In genomic region chr10:94706695-94707094, GRCm38 (mm10) we compare ENCODE assay signal across 23 mouse cellular contexts. TPM values are rescaled to one million over a fixed set of nuclear protein-coding genes. Genes with fewer than 3 reads are reported as not detected.
A peak's percentile ranks its signal among the peaks of the same experiment; 100 is the strongest.
DNase-seq lines count a peak whose midpoint lies in the region; ATAC-seq and TF ChIP-seq lines count a peak whose summit lies in the region.
"Had no signal": no experiment of that assay in that cellular context is flagged by ENCODE, and none has a peak within 500 bp of the region (broad histone marks: within the 10 kb centered on the region; RNA-seq: fewer than 3 reads in every experiment).

No protein-coding gene starts in this region.

- intact Hi-C loops in heart, postnatal 10 days (cut with DNase I) = loop anchor here (5.0 kb wide), 1 partner anchor 241 kb away; no protein-coding TSS in a partner anchor

- 89% methylated on average over 2 of the region's 2 CpGs for WGBS in heart, embryonic 11.5 days (ENCODE audit: insufficient replicate concordance)
- WGBS in liver, adult 2 months = 96% methylated on average over 2 of the region's 2 CpGs

- TF ChIP-seq RAD21 in MEL (IDR thresholded peaks at IDR 0.05; ENCODE audit: low read depth, low read length) = no peak

- TF ChIP-seq CTCF in MEL (IDR thresholded peaks at IDR 0.05 in 2 of 3, conservative IDR thresholded peaks at IDR 0.05 in 1 of 3; ENCODE audit: control insufficient read depth in 1 of 3, insufficient read depth in 1 of 3, low read depth in 2 of 3, low read length in 3 of 3, poor library complexity in 1 of 3, severe bottlenecking in 1 of 3) = no peak
- no peak for TF ChIP-seq CTCF in liver, adult 2 months (IDR thresholded peaks at IDR 0.05; ENCODE audit: low read depth, low read length)

- DNase-seq in heart, postnatal 10 days = no peak
- DNase-seq in MEL (ENCODE audit: low read depth, low spot score) = peak; percentile 43
- DNase-seq in liver, adult 2 months (ENCODE audit: extremely low read depth, low read depth, low spot score) = peak; percentile 26
- no peak for DNase-seq in ovary, postnatal 14 days (ENCODE audit: low spot score)
- DNase-seq in gastrocnemius, adult 18-20 months (ENCODE audit: low spot score) = no peak
- DNase-seq: adrenal gland, postnatal 25 days; B cell, adult 2 months; cerebellum, adult 8-10 months; gastrocnemius, postnatal 36 days; kidney, adult 9 months; layer of hippocampus, postnatal 36 days; right cerebral cortex, postnatal 4 days; thymus, postnatal 4 days had no signal

- no peak overlapping the region for H3K4me3 ChIP-seq in heart, embryonic 11.5 days (ENCODE audit: low read depth, low read length)
- H3K4me3 ChIP-seq in MEL (ENCODE audit: control insufficient read depth in 1 of 2, insufficient read depth in 1 of 2, low read depth in 2 of 2, low read length in 2 of 2) = no peak overlapping the region
- no peak overlapping the region for H3K4me3 ChIP-seq in liver, adult 2 months (ENCODE audit: insufficient read depth, low read depth, low read length)
- H3K4me3 ChIP-seq: embryonic facial prominence, embryonic 15.5 days; heart, embryonic 13.5 days; hindbrain, embryonic 10.5 days; liver, embryonic 15.5 days had no signal

- no peak for ATAC-seq in heart, embryonic 11.5 days (replicated peaks; ENCODE audit: insufficient number of reproducible peaks, low FRiP score, low TSS enrichment)
- 0 out of 2 replicates have a peak, but pooled peaks have one; percentile 14 for ATAC-seq in megakaryocyte progenitor cell, adult 5-6 weeks (replicated peaks; ENCODE audit: poor library complexity)
- ATAC-seq in CD4-positive, CD25-positive, alpha-beta regulatory T cell, adult 4 months = no peak
- ATAC-seq: activated CD4-positive, CD25-positive, alpha-beta regulatory T cell, adult 4 months; inflammation-experienced regulatory T-cells, adult 6 months had no signal

- H3K9me3 ChIP-seq in heart, embryonic 11.5 days (replicated peaks; ENCODE audit: control insufficient read depth, low read length) = no peaks in the 10 kb centered on the region
- H3K9me3 ChIP-seq in MEL (replicated peaks; ENCODE audit: insufficient read depth, low read length) = no peaks in the 10 kb centered on the region
- H3K9me3 ChIP-seq: embryonic facial prominence, embryonic 15.5 days; heart, embryonic 13.5 days; hindbrain, embryonic 10.5 days; liver, embryonic 15.5 days had no signal

- H3K9ac ChIP-seq in heart, embryonic 11.5 days (ENCODE audit: low read depth, low read length) = no peak overlapping the region
- no peak overlapping the region for H3K9ac ChIP-seq in MEL (ENCODE audit: control insufficient read depth, low read depth, low read length, poor library complexity, severe bottlenecking)
- no peak overlapping the region for H3K9ac ChIP-seq in liver, adult 2 months (ENCODE audit: low read depth, low read length)
- H3K9ac ChIP-seq: embryonic facial prominence, embryonic 15.5 days; heart, embryonic 13.5 days; liver, embryonic 15.5 days had no signal

- H3K4me2 ChIP-seq in heart, embryonic 11.5 days = no peak overlapping the region; the same call in 1 of the 2 replicates
- H3K4me2 ChIP-seq: embryonic facial prominence, embryonic 15.5 days; heart, embryonic 13.5 days; liver, embryonic 15.5 days; midbrain, embryonic 11.5 days had no signal

- no peaks in the 10 kb centered on the region for H3K36me3 ChIP-seq in heart, embryonic 11.5 days (ENCODE audit: control insufficient read depth, insufficient read depth, low read length)
- peaks cover 2 to 38% of the 10 kb centered on the region in 2 experiments; a peak in 3 of 4 replicates for H3K36me3 ChIP-seq in MEL (ENCODE audit: control insufficient read depth in 1 of 2, insufficient read depth in 2 of 2, low read length in 2 of 2)
- no peaks in the 10 kb centered on the region for H3K36me3 ChIP-seq in liver, adult 2 months (ENCODE audit: control insufficient read depth, insufficient read depth, low read length)
- H3K36me3 ChIP-seq: embryonic facial prominence, embryonic 15.5 days; heart, embryonic 13.5 days; liver, embryonic 15.5 days had no signal

- no peaks in the 10 kb centered on the region for H3K27me3 ChIP-seq in heart, embryonic 11.5 days (ENCODE audit: control insufficient read depth, insufficient read depth, low read length)
- no peaks in the 10 kb centered on the region for H3K27me3 ChIP-seq in MEL (ENCODE audit: control insufficient read depth in 1 of 2, insufficient read depth in 2 of 2, low read length in 2 of 2)
- H3K27me3 ChIP-seq in liver, adult 2 months (ENCODE audit: control insufficient read depth, insufficient read depth, low read length) = no peaks in the 10 kb centered on the region
- H3K27me3 ChIP-seq: embryonic facial prominence, embryonic 15.5 days; heart, embryonic 13.5 days; liver, embryonic 15.5 days had no signal

- peak in 1 of 2 experiments; percentile 7; a peak in 1 of 4 replicates for TF ChIP-seq EP300 in MEL (IDR thresholded peaks at IDR 0.05; ENCODE audit: low read depth in 1 of 2, low read length in 2 of 2)

- no peak for TF ChIP-seq POLR2A in MEL (IDR thresholded peaks at IDR 0.05; ENCODE audit: control insufficient read depth in 1 of 2, insufficient read depth in 1 of 2, low read depth in 1 of 2, low read length in 2 of 2, poor library complexity in 1 of 2)
- TF ChIP-seq POLR2A in liver, adult 2 months (IDR thresholded peaks at IDR 0.05; ENCODE audit: extremely low read depth, insufficient read depth, low read length) = no peak

- peaks cover 3% of the 10 kb centered on the region; the same call in 1 of the 2 replicates for H3K4me1 ChIP-seq in heart, embryonic 11.5 days (ENCODE audit: control insufficient read depth, insufficient read depth, low read length)
- peaks cover 15 to 32% of the 10 kb centered on the region in 2 experiments for H3K4me1 ChIP-seq in MEL (ENCODE audit: control insufficient read depth in 1 of 2, insufficient read depth in 2 of 2, low read length in 2 of 2)
- H3K4me1 ChIP-seq in liver, adult 2 months (ENCODE audit: control insufficient read depth, insufficient read depth, low read length) = peaks cover 2% of the 10 kb centered on the region; the same call in 1 of the 2 replicates
- H3K4me1 ChIP-seq: hindbrain, embryonic 10.5 days had no signal

- peak overlapping the region; percentile 29; the same call in 1 of the 2 replicates for H3K27ac ChIP-seq in heart, embryonic 11.5 days (ENCODE audit: low read depth, low read length)
- H3K27ac ChIP-seq in MEL (ENCODE audit: control insufficient read depth, low read depth, low read length) = no peak overlapping the region
- H3K27ac ChIP-seq in liver, adult 2 months (replicated peaks; ENCODE audit: insufficient read depth, low read depth, low read length) = no peak overlapping the region
- H3K27ac ChIP-seq: embryonic facial prominence, embryonic 15.5 days; heart, embryonic 13.5 days; hindbrain, embryonic 10.5 days; liver, embryonic 15.5 days had no signal

- peaks cover 21% of the 10 kb centered on the region; the same call in 1 of the 2 replicates for H3K79me2 ChIP-seq in MEL (ENCODE audit: control insufficient read depth, insufficient read depth, low read length, poor library complexity)
- no peaks in the 10 kb centered on the region; the same call in 1 of the 2 replicates for H3K79me2 ChIP-seq in liver, adult 2 months (ENCODE audit: control insufficient read depth, insufficient read depth, low read length)

TF ChIP-seq in MEL, 35 proteins besides CTCF, POLR2A, EP300 and RAD21:
- TF ChIP-seq SIN3A (IDR thresholded peaks at IDR 0.05; ENCODE audit: low read length) = 0 out of 2 replicates have a peak, but pooled peaks have one; percentile 17
- peak; percentile 64; the same call in 1 of the 2 replicates for TF ChIP-seq MAFK (IDR thresholded peaks at IDR 0.05; ENCODE audit: borderline replicate concordance, low read depth, low read length)
- peak; percentile 71; the same call in 1 of the 2 replicates for TF ChIP-seq GABPA (IDR thresholded peaks at IDR 0.05; ENCODE audit: low read depth, low read length)
- TF ChIP-seq ELF1 (IDR thresholded peaks at IDR 0.05; ENCODE audit: low read depth, low read length) = no peak
- peak; percentile 75 for TF ChIP-seq ETS1 (IDR thresholded peaks at IDR 0.05; ENCODE audit: low read depth, low read length)

RNA-seq across cellular contexts. Expression of gene Cep83, which starts 18.2 kb away (rescaled TPM):
- 20.3 and 20.7 TPM in 2 replicates for polyA plus RNA-seq in heart, embryonic 11.5 days (2014; fragmentation: Nextera tagmentation; extraction: Ambion mirVana)
- total RNA-seq in heart, postnatal 10 days (2021) = 10 to 100 TPM; 23.8 to 25.0 TPM
- 22.4 and 23.9 TPM in 2 replicates for total RNA-seq in MEL (2012; rRNA removed)
- 100 to 1,000 TPM in 1 of 2 experiments, 10 to 100 TPM in 1; 25.9 to 231 TPM for polyA plus RNA-seq in MEL (2012; ENCODE audit: insufficient read depth in 1 of 2, insufficient read length in 2 of 2, low read depth in 1 of 2, low replicate concordance in 2 of 2, missing spikeins in 1 of 2)
- total RNA-seq in liver, adult 2 months (2014; rRNA removed) = 4.6 and 5.7 TPM in 2 replicates
- polyA plus RNA-seq in liver, adult 2 months (2012; rRNA removed) = 1.4 and 1.5 TPM in 2 replicates
- total RNA-seq in megakaryocyte progenitor cell, adult 5-6 weeks (2015) = 67.1 and 67.2 TPM in 2 replicates
- 70.5 and 87.7 TPM in 2 replicates for total RNA-seq in megakaryocyte progenitor cell, adult 5-6 weeks (2017)
- polyA plus RNA-seq in CD4-positive, CD25-positive, alpha-beta regulatory T cell, adult 4 months (2017; shearing (Covaris generic)) = 10 to 100 TPM; 13.6 to 15.5 TPM
- 10 to 100 TPM; 20.0 to 21.7 TPM for total RNA-seq in gastrocnemius, adult 18-20 months (2021)

Comparison
In these comparisons a context has a peak if more than half of its experiments do, and no peak if none do; other contexts are left out.
1. DNase-seq: peak in MEL (single experiment) and liver, adult 2 months (single experiment); none in heart, postnatal 10 days (0 of 2), ovary, postnatal 14 days (single experiment) and gastrocnemius, adult 18-20 months (single experiment).